Mouse (Mus musculus) monocyte, adult 2 months (primary cell): Measurements from ENCODE around the gene Sfmbt2.
"Not testable (repeated sequence)": the region's sequence is repeated elsewhere in the genome, so short reads cannot be mapped to it uniquely, and the experiment has no call there.

Experiments
- DNase-seq, 2 experiments: peaks; one replicate each; pipeline ENCODE4 v3.0.0; 2022; ENCODE audit warnings: low spot score in 2 of 2, low read depth in 1 of 2

Gene Sfmbt2

GRCm38 (mm10) chr2:10370176-10370575 is at the start of gene Sfmbt2:
TSS of gene Sfmbt2 (plus strand) at chr2:10370510.
- no peak for DNase-seq

- no peak for DNase-seq
Observed at GRCm38 (mm10) chr2:10321093-10321492, 49.2 kb upstream of the Sfmbt2 start.

GRCm38 (mm10) chr2:10323173-10323572 is 47.1 kb upstream of the Sfmbt2 start:
- no peak for DNase-seq

- no peak for DNase-seq
Observed at GRCm38 (mm10) chr2:10324980-10325379, 45.3 kb upstream of the Sfmbt2 start.

GRCm38 (mm10) chr2:10330216-10330615 is 40.1 kb upstream of the Sfmbt2 start:
- DNase-seq = no peak

- DNase-seq = no peak
Observed at GRCm38 (mm10) chr2:10334299-10334698, 36.0 kb upstream of the Sfmbt2 start.

GRCm38 (mm10) chr2:10335037-10335608 is 35.2 kb upstream of the Sfmbt2 start:
- no peak for DNase-seq

- no peak for DNase-seq
Observed at GRCm38 (mm10) chr2:10340022-10340421, 30.3 kb upstream of the Sfmbt2 start.

GRCm38 (mm10) chr2:10343523-10343922 is 26.8 kb upstream of the Sfmbt2 start:
- DNase-seq = no peak

GRCm38 (mm10) chr2:10344073-10344472 is 26.2 kb upstream of the Sfmbt2 start:
- DNase-seq = not testable (repeated sequence)

- DNase-seq = no peak
Observed at GRCm38 (mm10) chr2:10347193-10347592, 23.1 kb upstream of the Sfmbt2 start.

- no peak for DNase-seq
Observed at GRCm38 (mm10) chr2:10348036-10348435, 22.3 kb upstream of the Sfmbt2 start.

GRCm38 (mm10) chr2:10350266-10350810 is 20.0 kb upstream of the Sfmbt2 start:
- no peak for DNase-seq

- DNase-seq = no peak
Observed at GRCm38 (mm10) chr2:10351125-10351524, 19.2 kb upstream of the Sfmbt2 start.

- no peak for DNase-seq
Observed at GRCm38 (mm10) chr2:10352887-10353286, 17.4 kb upstream of the Sfmbt2 start.

- DNase-seq = no peak
Observed at GRCm38 (mm10) chr2:10353889-10354288, 16.4 kb upstream of the Sfmbt2 start.

GRCm38 (mm10) chr2:10359861-10360260 is 10.4 kb upstream of the Sfmbt2 start:
- no peak for DNase-seq

- DNase-seq = no peak
Observed at GRCm38 (mm10) chr2:10365081-10365480, 5.2 kb upstream of the Sfmbt2 start.

- DNase-seq = no peak
Observed at GRCm38 (mm10) chr2:10366284-10366683, 4.0 kb upstream of the Sfmbt2 start.

GRCm38 (mm10) chr2:10369676-10370075 is 634 bp upstream of the Sfmbt2 start:
- no peak for DNase-seq

GRCm38 (mm10) chr2:10370687-10371458 is 563 bp downstream of the Sfmbt2 start:
- DNase-seq = no peak

- no peak for DNase-seq
Observed at GRCm38 (mm10) chr2:10371459-10371817, 1.1 kb downstream of the Sfmbt2 start.

- no peak for DNase-seq
Observed at GRCm38 (mm10) chr2:10371899-10372298, 1.6 kb downstream of the Sfmbt2 start.
